Mouse (Mus musculus): ENCODE results near the gene Gns. TPM values are rescaled to one million over a fixed set of nuclear protein-coding genes. Genes with fewer than 3 reads are reported as not detected.
A peak's percentile ranks its signal among the peaks of the same experiment; 100 is the strongest.
"Not testable (repeated sequence)": the region's sequence is repeated elsewhere in the genome, so short reads cannot be mapped to it uniquely, and the experiment has no call there.

Gene Gns
- polyA plus RNA-seq (2012; rRNA removed) = 47.2 and 50.9 TPM in 2 replicates

GRCm38 (mm10) chr10:121364801-121365564 is at the start of gene Gns:
TSS of gene Gns (plus strand) at chr10:121365090.
- peak; percentile 52 to 83 for DNase-seq (ENCODE audit: extremely low spot score in 1 of 2, low spot score in 1 of 2)

GRCm38 (mm10) chr10:121315321-121316283 is 49.3 kb upstream of the Gns start:
- DNase-seq (ENCODE audit: extremely low spot score in 1 of 2, low spot score in 1 of 2) = no peak

- no peak for DNase-seq (ENCODE audit: extremely low spot score in 1 of 2, low spot score in 1 of 2)
Observed at GRCm38 (mm10) chr10:121316361-121316760, 48.5 kb upstream of the Gns start.

GRCm38 (mm10) chr10:121318397-121318950 is 46.4 kb upstream of the Gns start:
- no peak for DNase-seq (ENCODE audit: extremely low spot score in 1 of 2, low spot score in 1 of 2)

GRCm38 (mm10) chr10:121323493-121323892 is 41.4 kb upstream of the Gns start:
- DNase-seq (ENCODE audit: extremely low spot score in 1 of 2, low spot score in 1 of 2) = no peak

GRCm38 (mm10) chr10:121326167-121326566 is 38.7 kb upstream of the Gns start:
- DNase-seq (ENCODE audit: extremely low spot score in 1 of 2, low spot score in 1 of 2) = no peak

- no peak for DNase-seq (ENCODE audit: extremely low spot score in 1 of 2, low spot score in 1 of 2)
Observed at GRCm38 (mm10) chr10:121329586-121329985, 35.3 kb upstream of the Gns start.

- DNase-seq (ENCODE audit: extremely low spot score in 1 of 2, low spot score in 1 of 2) = peak in 1 of 2 experiments; percentile 80
Observed at GRCm38 (mm10) chr10:121330940-121331339, 34.0 kb upstream of the Gns start.

GRCm38 (mm10) chr10:121334576-121334975 is 30.3 kb upstream of the Gns start:
- peak in 1 of 2 experiments; percentile 82 for DNase-seq (ENCODE audit: extremely low spot score in 1 of 2, low spot score in 1 of 2)

GRCm38 (mm10) chr10:121336536-121336935 is 28.4 kb upstream of the Gns start:
- DNase-seq (ENCODE audit: extremely low spot score in 1 of 2, low spot score in 1 of 2) = not testable (repeated sequence)

GRCm38 (mm10) chr10:121340754-121341593 is 23.9 kb upstream of the Gns start:
- DNase-seq (ENCODE audit: extremely low spot score in 1 of 2, low spot score in 1 of 2) = no peak

GRCm38 (mm10) chr10:121342260-121342659 is 22.6 kb upstream of the Gns start:
- DNase-seq (ENCODE audit: extremely low spot score in 1 of 2, low spot score in 1 of 2) = no peak

- DNase-seq (ENCODE audit: extremely low spot score in 1 of 2, low spot score in 1 of 2) = no peak
Observed at GRCm38 (mm10) chr10:121343867-121344266, 21.0 kb upstream of the Gns start.

- no peak for DNase-seq (ENCODE audit: extremely low spot score in 1 of 2, low spot score in 1 of 2)
Observed at GRCm38 (mm10) chr10:121349244-121349643, 15.6 kb upstream of the Gns start.

- DNase-seq (ENCODE audit: extremely low spot score in 1 of 2, low spot score in 1 of 2) = no peak
Observed at GRCm38 (mm10) chr10:121350357-121351065, 14.4 kb upstream of the Gns start.

GRCm38 (mm10) chr10:121351066-121351581 is 13.8 kb upstream of the Gns start, which contains the start of gene Tbc1d30:
TSS of gene Tbc1d30 (minus strand) at chr10:121351278.
- no peak for DNase-seq (ENCODE audit: extremely low spot score in 1 of 2, low spot score in 1 of 2)

GRCm38 (mm10) chr10:121351692-121352290 is 13.1 kb upstream of the Gns start:
- no peak for DNase-seq (ENCODE audit: extremely low spot score in 1 of 2, low spot score in 1 of 2)

- DNase-seq (ENCODE audit: extremely low spot score in 1 of 2, low spot score in 1 of 2) = no peak
Observed at GRCm38 (mm10) chr10:121360358-121360757, 4.5 kb upstream of the Gns start.

- DNase-seq (ENCODE audit: extremely low spot score in 1 of 2, low spot score in 1 of 2) = no peak
Observed at GRCm38 (mm10) chr10:121363201-121363600, 1.7 kb upstream of the Gns start.
